Mouse (Mus musculus) stomach, postnatal 0 days (tissue): ENCODE measurements at regions not wholly inside any gene's neighbourhood (a gene's known extent, or its start where the extent isn't known, plus 50 kb on each side); places are given as distances from the start of the nearest gene placed in this dataset.

ENCODE experiments used
- ATAC-seq: fragments of 200-750 bp; cut with Nextera tagmentation; 2 replicates; pipeline ENCODE4 v1.8.0; 2017; ENCODE audit not compliant: low FRiP score, low TSS enrichment
- DNase-seq: peaks from one replicate; pipeline ENCODE4 v3.0.0-alpha.2; 2016; ENCODE audit warnings: low spot score
- H3K27ac ChIP-seq: fragments of 300-500 bp; sonication (generic); replicated peaks from 2 replicates; pipeline ENCODE4 v1.5.1; 2014; ENCODE audit warnings: mild to moderate bottlenecking, control low read depth
- H3K27me3 ChIP-seq: fragments of 300-500 bp; sonication (generic); 2 replicates; pipeline ENCODE4 v1.6.1; 2014; ENCODE audit warnings: low read length; ENCODE audit not compliant: control insufficient read depth, insufficient read depth
- H3K36me3 ChIP-seq: fragments of 300-500 bp; sonication (generic); 2 replicates; pipeline ENCODE4 v1.6.1; 2014; ENCODE audit warnings: low read length, mixed read lengths; ENCODE audit not compliant: control insufficient read depth, insufficient read depth
- H3K4me1 ChIP-seq: fragments of 300-500 bp; sonication (generic); replicated peaks from 2 replicates; pipeline ENCODE4 v1.6.1; 2014; ENCODE audit warnings: antibody characterized with exemption; ENCODE audit not compliant: control insufficient read depth, insufficient read depth
- H3K4me2 ChIP-seq: fragments of 300-500 bp; sonication (generic); replicated peaks from 2 replicates; pipeline ENCODE4 v1.6.1; 2014; ENCODE audit warnings: low read depth, mild to moderate bottlenecking, control low read depth, moderate library complexity
- H3K4me3 ChIP-seq: fragments of 300-500 bp; sonication (generic); 2 replicates; pipeline ENCODE4 v1.5.1; 2014; ENCODE audit warnings: low read depth, low read length, control low read depth
- H3K9ac ChIP-seq: fragments of 300-500 bp; sonication (generic); 2 replicates; pipeline ENCODE4 v1.6.1; 2014; ENCODE audit warnings: mild to moderate bottlenecking, low read length, control low read depth, mixed read lengths
- H3K9me3 ChIP-seq: fragments of 300-500 bp; sonication (generic); 2 replicates; pipeline ENCODE4 v1.6.1; 2016; ENCODE audit warnings: low read length; ENCODE audit not compliant: control insufficient read depth
- CTCF ChIP-seq: IDR thresholded peaks from 2 replicates; pipeline ENCODE4 v1.5.1; 2016; ENCODE audit warnings: antibody characterized with exemption, low read depth, mild to moderate bottlenecking, moderate library complexity
- EP300 ChIP-seq: optimal IDR thresholded peaks from 2 replicates; pipeline ENCODE3; 2016; ENCODE audit warnings: antibody characterized with exemption
- WGBS: fragments of 180-500 bp; shearing (Covaris S2); extraction: QIAGEN DNeasy Blood & Tissue Kit; methylation state at CpG from one replicate; pipeline ENCODE4 v1.1.7; 2014; 5-methylcytosine and 5-hydroxymethylcytosine counted together

- Histone ChIP-seq H3K9me3 (no peaks in the 10 kb centered on the region), H3K27ac (no peak overlapping the region), H3K4me2 (no peak overlapping the region), H3K36me3 (no peaks in the 10 kb centered on the region), H3K4me1 (no peaks in the 10 kb centered on the region), H3K9ac (no peak overlapping the region), H3K27me3 (no peaks in the 10 kb centered on the region), H3K4me3 (no peak overlapping the region)
- DNase-seq (no peak), ATAC-seq (no peak)
- TF ChIP-seq CTCF (no peak), EP300 (no peak)
- 87% methylated on average over 5 of the region's 5 CpGs for WGBS
Observed at GRCm38 (mm10) chr1:41121636-41122175, 316.3 kb downstream of the Tmem182 start.

GRCm38 (mm10) chr1:41131410-41131809 lies 326.0 kb downstream of the Tmem182 start:
- no peaks in the 10 kb centered on the region for H3K9me3 ChIP-seq
- DNase-seq, result no peak
- H3K4me1 ChIP-seq, result no peaks in the 10 kb centered on the region
- no peak for ATAC-seq
- H3K36me3 ChIP-seq, result no peaks in the 10 kb centered on the region
- 7% methylated on average over 9 of the region's 9 CpGs for WGBS
- H3K4me3 ChIP-seq, result no peak overlapping the region
- H3K27me3 ChIP-seq, result no peaks in the 10 kb centered on the region
- H3K9ac ChIP-seq, result no peak overlapping the region
- no peak for TF ChIP-seq EP300
- TF ChIP-seq CTCF, result no peak
- H3K4me2 ChIP-seq, result no peak overlapping the region
- no peak overlapping the region for H3K27ac ChIP-seq

- no peak overlapping the region for H3K4me2 ChIP-seq
- H3K27me3 ChIP-seq, result no peaks in the 10 kb centered on the region
- DNase-seq, result no peak
- ATAC-seq, result no peak
- H3K4me3 ChIP-seq, result no peak overlapping the region
- H3K9me3 ChIP-seq, result no peaks in the 10 kb centered on the region
- H3K4me1 ChIP-seq, result no peaks in the 10 kb centered on the region
- H3K36me3 ChIP-seq, result no peaks in the 10 kb centered on the region
- TF ChIP-seq CTCF (no peak), EP300 (no peak)
- H3K9ac ChIP-seq, result no peak overlapping the region
- no peak overlapping the region for H3K27ac ChIP-seq
- 17% methylated on average over 1 of the region's 1 CpGs for WGBS
Observed at GRCm38 (mm10) chr1:41133143-41133542, 327.7 kb downstream of the Tmem182 start.

GRCm38 (mm10) chr1:41133946-41134345 lies 328.5 kb downstream of the Tmem182 start:
- no peak for ATAC-seq
- Histone ChIP-seq H3K9ac (no peak overlapping the region), H3K4me1 (no peaks in the 10 kb centered on the region), H3K9me3 (no peaks in the 10 kb centered on the region), H3K27ac (no peak overlapping the region), H3K27me3 (no peaks in the 10 kb centered on the region), H3K4me3 (no peak overlapping the region), H3K36me3 (no peaks in the 10 kb centered on the region), H3K4me2 (no peak overlapping the region)
- 68% methylated on average over 8 of the region's 8 CpGs for WGBS
- TF ChIP-seq EP300 (no peak), CTCF (no peak)
- DNase-seq, result no peak

- Histone ChIP-seq H3K4me1 (no peaks in the 10 kb centered on the region), H3K4me3 (no peak overlapping the region), H3K9ac (no peak overlapping the region), H3K27me3 (no peaks in the 10 kb centered on the region), H3K9me3 (no peaks in the 10 kb centered on the region), H3K27ac (no peak overlapping the region), H3K36me3 (no peaks in the 10 kb centered on the region), H3K4me2 (no peak overlapping the region)
- TF ChIP-seq EP300 (no peak), CTCF (no peak)
- no peak for DNase-seq
- no peak for ATAC-seq
- 84% methylated on average over 2 of the region's 2 CpGs for WGBS
Observed at GRCm38 (mm10) chr1:41139725-41140124, 334.3 kb downstream of the Tmem182 start.

- no peak overlapping the region for H3K4me2 ChIP-seq
- DNase-seq, result no peak
- no peaks in the 10 kb centered on the region for H3K4me1 ChIP-seq
- WGBS, result 47% methylated on average over 1 of the region's 1 CpGs
- H3K4me3 ChIP-seq, result no peak overlapping the region
- no peak for ATAC-seq
- no peaks in the 10 kb centered on the region for H3K36me3 ChIP-seq
- no peak overlapping the region for H3K27ac ChIP-seq
- H3K27me3 ChIP-seq, result no peaks in the 10 kb centered on the region
- H3K9me3 ChIP-seq, result no peaks in the 10 kb centered on the region
- TF ChIP-seq CTCF (no peak), EP300 (no peak)
- no peak overlapping the region for H3K9ac ChIP-seq
Observed at GRCm38 (mm10) chr1:41140542-41140941, 335.1 kb downstream of the Tmem182 start.
